Mouse (Mus musculus) forebrain, embryonic 12.5 days (tissue): ENCODE measurements at regions not wholly inside any gene's neighbourhood (a gene's known extent, or its start where the extent isn't known, plus 50 kb on each side); places are given as distances from the start of the nearest gene placed in this dataset.

Experiments used
- ATAC-seq: fragments of 200-750 bp; cut with Nextera tagmentation; 2 replicates; pipeline ENCODE4 v1.8.0; 2017; ENCODE audit warnings: moderate TSS enrichment; ENCODE audit not compliant: low FRiP score
- H3K27ac ChIP-seq: fragments of 300-500 bp; sonication (generic); 2 replicates; pipeline ENCODE4 v1.5.1; 2016; ENCODE audit warnings: mild to moderate bottlenecking
- H3K27me3 ChIP-seq: fragments of 300-500 bp; sonication (generic); 2 replicates; pipeline ENCODE4 v1.6.1; 2016; ENCODE audit warnings: mild to moderate bottlenecking
- H3K36me3 ChIP-seq: fragments of 300-500 bp; sonication (generic); replicated peaks from 2 replicates; pipeline ENCODE4 v1.6.1; 2016; ENCODE audit warnings: mild to moderate bottlenecking
- H3K4me1 ChIP-seq: fragments of 300-500 bp; sonication (generic); 2 replicates; pipeline ENCODE4 v1.6.1; 2016
- H3K4me2 ChIP-seq: fragments of 300-500 bp; sonication (generic); 2 replicates; pipeline ENCODE4 v1.6.1; 2016; ENCODE audit warnings: mild to moderate bottlenecking, moderate library complexity
- H3K4me3 ChIP-seq: fragments of 300-500 bp; sonication (generic); replicated peaks from 2 replicates; pipeline ENCODE4 v1.5.1; 2016; ENCODE audit warnings: mild to moderate bottlenecking
- H3K9ac ChIP-seq: fragments of 300-500 bp; sonication (generic); 2 replicates; pipeline ENCODE4 v1.6.1; 2016; ENCODE audit warnings: mild to moderate bottlenecking
- H3K9me3 ChIP-seq: fragments of 300-500 bp; sonication (generic); 2 replicates; pipeline ENCODE4 v1.6.1; 2016
- WGBS: fragments of 180-500 bp; shearing (Covaris S2); methylation state at CpG from one replicate; pipeline ENCODE4 v1.1.7; 2016; 5-methylcytosine and 5-hydroxymethylcytosine counted together

GRCm38 (mm10) chr7:74862727-74863126 is 308.1 kb upstream of the Slco3a1 start:
- no peaks in the 10 kb centered on the region for H3K4me1 ChIP-seq
- H3K4me2 ChIP-seq, result no peak overlapping the region
- no peak overlapping the region for H3K4me3 ChIP-seq
- no peak overlapping the region for H3K27ac ChIP-seq
- no peaks in the 10 kb centered on the region for H3K27me3 ChIP-seq
- no peaks in the 10 kb centered on the region for H3K36me3 ChIP-seq
- ATAC-seq, result no peak
- WGBS, result 87% methylated on average over 3 of the region's 3 CpGs
- no peaks in the 10 kb centered on the region for H3K9me3 ChIP-seq
- no peak overlapping the region for H3K9ac ChIP-seq

GRCm38 (mm10) chr7:74844306-74844929 is 289.8 kb upstream of the Slco3a1 start:
- H3K27me3 ChIP-seq, result no peaks in the 10 kb centered on the region
- H3K4me3 ChIP-seq, result no peak overlapping the region
- no peaks in the 10 kb centered on the region for H3K9me3 ChIP-seq
- no peak overlapping the region for H3K9ac ChIP-seq
- ATAC-seq, result peak; percentile 62; the same call in 1 of the 2 replicates
- WGBS, result 5% methylated on average over 6 of the region's 6 CpGs
- H3K4me1 ChIP-seq, result peaks cover 16% of the 10 kb centered on the region
- H3K27ac ChIP-seq, result peak overlapping the region; percentile 68
- H3K4me2 ChIP-seq, result no peak overlapping the region
- H3K36me3 ChIP-seq, result no peaks in the 10 kb centered on the region

GRCm38 (mm10) chr7:74823286-74823685 is 268.7 kb upstream of the Slco3a1 start:
- Histone ChIP-seq H3K4me3 (no peak overlapping the region), H3K9ac (no peak overlapping the region), H3K9me3 (no peaks in the 10 kb centered on the region), H3K4me2 (no peak overlapping the region), H3K27ac (no peak overlapping the region), H3K27me3 (no peaks in the 10 kb centered on the region), H3K4me1 (no peaks in the 10 kb centered on the region), H3K36me3 (no peaks in the 10 kb centered on the region)
- 81% methylated on average over 2 of the region's 2 CpGs for WGBS
- ATAC-seq, result no peak

- no peak overlapping the region for H3K9ac ChIP-seq
- H3K36me3 ChIP-seq, result no peaks in the 10 kb centered on the region
- H3K27me3 ChIP-seq, result no peaks in the 10 kb centered on the region
- no peak for ATAC-seq
- no peak overlapping the region for H3K4me3 ChIP-seq
- WGBS, result 38% methylated on average over 1 of the region's 1 CpGs
- no peak overlapping the region for H3K4me2 ChIP-seq
- H3K9me3 ChIP-seq, result no peaks in the 10 kb centered on the region
- no peak overlapping the region for H3K27ac ChIP-seq
- no peaks in the 10 kb centered on the region; the same call in 1 of the 2 replicates for H3K4me1 ChIP-seq
Measured at GRCm38 (mm10) chr7:74793241-74793640, 238.7 kb upstream of the Slco3a1 start.

- no peaks in the 10 kb centered on the region for H3K36me3 ChIP-seq
- no peak for ATAC-seq
- H3K27ac ChIP-seq, result no peak overlapping the region
- H3K4me3 ChIP-seq, result no peak overlapping the region
- H3K9ac ChIP-seq, result no peak overlapping the region
- 88% methylated on average over 1 of the region's 1 CpGs for WGBS
- H3K4me1 ChIP-seq, result no peaks in the 10 kb centered on the region; the same call in 1 of the 2 replicates
- no peaks in the 10 kb centered on the region for H3K27me3 ChIP-seq
- no peaks in the 10 kb centered on the region for H3K9me3 ChIP-seq
- H3K4me2 ChIP-seq, result no peak overlapping the region
Measured at GRCm38 (mm10) chr7:74788696-74789095, 234.1 kb upstream of the Slco3a1 start.

- 79% methylated on average over 9 of the region's 9 CpGs for WGBS
- Histone ChIP-seq H3K27ac (no peak overlapping the region), H3K9ac (no peak overlapping the region), H3K4me1 (no peaks in the 10 kb centered on the region), H3K9me3 (no peaks in the 10 kb centered on the region), H3K4me3 (no peak overlapping the region), H3K4me2 (no peak overlapping the region), H3K27me3 (no peaks in the 10 kb centered on the region), H3K36me3 (no peaks in the 10 kb centered on the region)
- no peak for ATAC-seq
Measured at GRCm38 (mm10) chr7:74771435-74772406, 217.1 kb upstream of the Slco3a1 start.

GRCm38 (mm10) chr7:74766550-74766949 is 212.0 kb upstream of the Slco3a1 start:
- no peaks in the 10 kb centered on the region for H3K4me1 ChIP-seq
- H3K4me2 ChIP-seq, result no peak overlapping the region
- no peak overlapping the region for H3K4me3 ChIP-seq
- ATAC-seq, result no peak
- H3K36me3 ChIP-seq, result no peaks in the 10 kb centered on the region
- H3K9me3 ChIP-seq, result no peaks in the 10 kb centered on the region
- no peaks in the 10 kb centered on the region for H3K27me3 ChIP-seq
- H3K9ac ChIP-seq, result no peak overlapping the region
- 92% methylated on average over 4 of the region's 4 CpGs for WGBS
- no peak overlapping the region for H3K27ac ChIP-seq

GRCm38 (mm10) chr7:74757469-74757868 is 202.9 kb upstream of the Slco3a1 start:
- Histone ChIP-seq H3K36me3 (no peaks in the 10 kb centered on the region), H3K9me3 (no peaks in the 10 kb centered on the region), H3K4me2 (no peak overlapping the region), H3K27ac (no peak overlapping the region), H3K27me3 (no peaks in the 10 kb centered on the region), H3K4me3 (no peak overlapping the region), H3K9ac (no peak overlapping the region), H3K4me1 (no peaks in the 10 kb centered on the region)
- WGBS, result 95% methylated on average over 2 of the region's 2 CpGs
- ATAC-seq, result no peak

GRCm38 (mm10) chr7:74747704-74748103 is 193.1 kb upstream of the Slco3a1 start:
- H3K27me3 ChIP-seq, result no peaks in the 10 kb centered on the region
- H3K9ac ChIP-seq, result no peak overlapping the region
- no peaks in the 10 kb centered on the region for H3K4me1 ChIP-seq
- WGBS, result 57% methylated on average over 1 of the region's 1 CpGs
- no peak overlapping the region for H3K4me3 ChIP-seq
- H3K4me2 ChIP-seq, result no peak overlapping the region
- ATAC-seq, result no peak
- H3K9me3 ChIP-seq, result no peaks in the 10 kb centered on the region
- H3K27ac ChIP-seq, result no peak overlapping the region
- H3K36me3 ChIP-seq, result no peaks in the 10 kb centered on the region

GRCm38 (mm10) chr7:74734941-74735340 is 180.4 kb upstream of the Slco3a1 start:
- no peak overlapping the region for H3K27ac ChIP-seq
- no peak for ATAC-seq
- H3K36me3 ChIP-seq, result no peaks in the 10 kb centered on the region
- H3K4me1 ChIP-seq, result no peaks in the 10 kb centered on the region
- no peak overlapping the region for H3K4me2 ChIP-seq
- H3K4me3 ChIP-seq, result no peak overlapping the region
- H3K9me3 ChIP-seq, result no peaks in the 10 kb centered on the region
- H3K9ac ChIP-seq, result no peak overlapping the region
- WGBS, result 69% methylated on average over 6 of the region's 6 CpGs
- no peaks in the 10 kb centered on the region for H3K27me3 ChIP-seq

GRCm38 (mm10) chr7:74726324-74726991 is 171.9 kb upstream of the Slco3a1 start:
- no peak overlapping the region for H3K4me3 ChIP-seq
- WGBS, result 74% methylated on average over 8 of the region's 8 CpGs
- no peaks in the 10 kb centered on the region for H3K9me3 ChIP-seq
- no peaks in the 10 kb centered on the region for H3K27me3 ChIP-seq
- H3K4me1 ChIP-seq, result no peaks in the 10 kb centered on the region; the same call in 1 of the 2 replicates
- H3K9ac ChIP-seq, result no peak overlapping the region
- H3K4me2 ChIP-seq, result no peak overlapping the region
- ATAC-seq, result no peak
- H3K36me3 ChIP-seq, result no peaks in the 10 kb centered on the region
- H3K27ac ChIP-seq, result no peak overlapping the region

GRCm38 (mm10) chr7:74719321-74719720 is 164.7 kb upstream of the Slco3a1 start:
- no peak overlapping the region for H3K9ac ChIP-seq
- no peaks in the 10 kb centered on the region for H3K36me3 ChIP-seq
- H3K4me2 ChIP-seq, result no peak overlapping the region
- H3K4me1 ChIP-seq, result no peaks in the 10 kb centered on the region; the same call in 1 of the 2 replicates
- H3K9me3 ChIP-seq, result no peaks in the 10 kb centered on the region
- no peaks in the 10 kb centered on the region for H3K27me3 ChIP-seq
- 93% methylated on average over 14 of the region's 14 CpGs for WGBS
- no peak overlapping the region for H3K27ac ChIP-seq
- ATAC-seq, result no peak
- H3K4me3 ChIP-seq, result no peak overlapping the region
